Mouse (Mus musculus) hindbrain, embryonic 16.5 days (tissue): ENCODE measurements around the gene Smg6. TPM values are rescaled to one million over a fixed set of nuclear protein-coding genes. Genes with fewer than 3 reads are reported as not detected.

ENCODE experiments used
- ATAC-seq: fragments of 200-750 bp; cut with Nextera tagmentation; 2 replicates; pipeline ENCODE4 v1.8.0; 2017; ENCODE audit warnings: moderate TSS enrichment, moderate library complexity
- H3K27ac ChIP-seq: fragments of 300-500 bp; sonication (generic); 2 replicates; pipeline ENCODE4 v1.5.1; 2014; ENCODE audit warnings: low read depth, mild to moderate bottlenecking, control low read depth, low read length, moderate library complexity
- H3K27me3 ChIP-seq: fragments of 300-500 bp; sonication (generic); replicated peaks from 2 replicates; pipeline ENCODE4 v1.6.1; 2014; ENCODE audit warnings: low read length; ENCODE audit not compliant: control insufficient read depth, insufficient read depth
- H3K36me3 ChIP-seq: fragments of 300-500 bp; sonication (generic); 2 replicates; pipeline ENCODE4 v1.6.1; 2014; ENCODE audit warnings: mild to moderate bottlenecking, low read length, moderate library complexity, mixed read lengths; ENCODE audit not compliant: control insufficient read depth, insufficient read depth
- H3K4me1 ChIP-seq: fragments of 300-500 bp; sonication (generic); 2 replicates; pipeline ENCODE4 v1.6.1; 2014; ENCODE audit warnings: low read depth, low read length; ENCODE audit not compliant: control insufficient read depth, insufficient read depth
- H3K4me2 ChIP-seq: fragments of 300-500 bp; sonication (generic); 2 replicates; pipeline ENCODE4 v1.6.1; 2014; ENCODE audit warnings: mild to moderate bottlenecking, low read length, control low read depth, moderate library complexity
- H3K4me3 ChIP-seq: fragments of 300-500 bp; sonication (generic); 2 replicates; pipeline ENCODE4 v1.5.1; 2014; ENCODE audit warnings: mild to moderate bottlenecking, low read length, control low read depth, moderate library complexity
- H3K9ac ChIP-seq: fragments of 300-500 bp; sonication (generic); 2 replicates; pipeline ENCODE4 v1.6.1; 2014; ENCODE audit warnings: low read depth, mild to moderate bottlenecking, control low read depth, low read length, moderate library complexity
- H3K9me3 ChIP-seq: fragments of 300-500 bp; sonication (generic); 2 replicates; pipeline ENCODE4 v1.6.1; 2014; ENCODE audit warnings: mild to moderate bottlenecking, low read length, moderate library complexity; ENCODE audit not compliant: control insufficient read depth
- WGBS: fragments of 180-500 bp; shearing (Covaris S2); extraction: QIAGEN DNeasy Blood & Tissue Kit; methylation state at CpG from one replicate; pipeline ENCODE4 v1.1.7; 2014; 5-methylcytosine and 5-hydroxymethylcytosine counted together
- polyA plus RNA-seq: library from polyadenylated mRNA; unstranded; fragments of >200 nt; fragmentation: Nextera tagmentation; extraction: Ambion mirVana; gene quantifications from 2 replicates; pipeline ENCODE4 v1.2.1, GENCODE M21; 2015

Gene Smg6
- polyA plus RNA-seq, 1 experiment from 2014 or later, result 11.6 TPM

GRCm38 (mm10) chr11:74959501-74959900 is 33.9 kb downstream of the Smg6 start:
- Histone ChIP-seq H3K4me1 (no peaks in the 10 kb centered on the region), H3K27me3 (no peaks in the 10 kb centered on the region), H3K9me3 (no peaks in the 10 kb centered on the region), H3K4me2 (no peak overlapping the region), H3K27ac (no peak overlapping the region), H3K36me3 (no peaks in the 10 kb centered on the region), H3K9ac (no peak overlapping the region), H3K4me3 (no peak overlapping the region)
- ATAC-seq, result no peak
- 86% methylated on average over 2 of the region's 2 CpGs for WGBS

GRCm38 (mm10) chr11:74960031-74960551 is 34.5 kb downstream of the Smg6 start:
- Histone ChIP-seq H3K4me1 (no peaks in the 10 kb centered on the region), H3K9ac (no peak overlapping the region), H3K36me3 (no peaks in the 10 kb centered on the region), H3K4me2 (no peak overlapping the region), H3K27me3 (no peaks in the 10 kb centered on the region), H3K9me3 (no peaks in the 10 kb centered on the region), H3K4me3 (no peak overlapping the region), H3K27ac (no peak overlapping the region)
- ATAC-seq, result no peak
- 94% methylated on average over 9 of the region's 9 CpGs for WGBS

- H3K4me1 ChIP-seq, result no peaks in the 10 kb centered on the region
- no peak overlapping the region for H3K4me2 ChIP-seq
- no peak overlapping the region for H3K9ac ChIP-seq
- no peaks in the 10 kb centered on the region for H3K27me3 ChIP-seq
- no peak for ATAC-seq
- no peaks in the 10 kb centered on the region for H3K36me3 ChIP-seq
- no peak overlapping the region for H3K4me3 ChIP-seq
- H3K9me3 ChIP-seq, result no peaks in the 10 kb centered on the region
- no peak overlapping the region for H3K27ac ChIP-seq
Observed at GRCm38 (mm10) chr11:74961953-74962352, 36.3 kb downstream of the Smg6 start.

GRCm38 (mm10) chr11:74962846-74963407 is 37.3 kb downstream of the Smg6 start:
- no peaks in the 10 kb centered on the region for H3K27me3 ChIP-seq
- no peak overlapping the region for H3K4me2 ChIP-seq
- no peak overlapping the region for H3K4me3 ChIP-seq
- H3K36me3 ChIP-seq, result no peaks in the 10 kb centered on the region
- no peaks in the 10 kb centered on the region for H3K4me1 ChIP-seq
- WGBS, result 63% methylated on average over 2 of the region's 2 CpGs
- no peak for ATAC-seq
- no peak overlapping the region for H3K9ac ChIP-seq
- H3K9me3 ChIP-seq, result no peaks in the 10 kb centered on the region
- no peak overlapping the region for H3K27ac ChIP-seq

- Histone ChIP-seq H3K27me3 (no peaks in the 10 kb centered on the region), H3K4me1 (no peaks in the 10 kb centered on the region), H3K9ac (no peak overlapping the region), H3K27ac (no peak overlapping the region), H3K36me3 (no peaks in the 10 kb centered on the region), H3K4me3 (no peak overlapping the region), H3K9me3 (no peaks in the 10 kb centered on the region), H3K4me2 (no peak overlapping the region)
- no peak for ATAC-seq
- WGBS, result 93% methylated on average over 3 of the region's 3 CpGs
Observed at GRCm38 (mm10) chr11:74965516-74965915, 39.9 kb downstream of the Smg6 start.

GRCm38 (mm10) chr11:74973290-74974157 is 47.9 kb downstream of the Smg6 start:
- WGBS, result 80% methylated on average over 7 of the region's 7 CpGs

GRCm38 (mm10) chr11:74974615-74975014 is 49.0 kb downstream of the Smg6 start:
- H3K9me3 ChIP-seq, result no peaks in the 10 kb centered on the region
- H3K4me1 ChIP-seq, result no peaks in the 10 kb centered on the region
- H3K4me3 ChIP-seq, result no peak overlapping the region
- H3K27me3 ChIP-seq, result no peaks in the 10 kb centered on the region
- no peak overlapping the region for H3K4me2 ChIP-seq
- H3K36me3 ChIP-seq, result no peaks in the 10 kb centered on the region
- no peak overlapping the region for H3K9ac ChIP-seq
- no peak overlapping the region for H3K27ac ChIP-seq
- ATAC-seq, result no peak

More at GRCm38 (mm10) chr11:74973290-74974157, 47.9 kb downstream of the Smg6 start:
- no peak overlapping the region for H3K27ac ChIP-seq
- ATAC-seq, result no peak
- no peaks in the 10 kb centered on the region for H3K27me3 ChIP-seq
- H3K4me2 ChIP-seq, result no peak overlapping the region
- H3K9ac ChIP-seq, result no peak overlapping the region
- no peaks in the 10 kb centered on the region for H3K36me3 ChIP-seq
- no peaks in the 10 kb centered on the region for H3K4me1 ChIP-seq
- H3K9me3 ChIP-seq, result no peaks in the 10 kb centered on the region
- no peak overlapping the region for H3K4me3 ChIP-seq

GRCm38 (mm10) chr11:74976835-74977687 is 51.4 kb downstream of the Smg6 start:
- no peaks in the 10 kb centered on the region for H3K27me3 ChIP-seq
- H3K9ac ChIP-seq, result no peak overlapping the region
- no peak overlapping the region for H3K27ac ChIP-seq
- H3K36me3 ChIP-seq, result peaks cover 2% of the 10 kb centered on the region; the same call in 1 of the 2 replicates
- 89% methylated on average over 3 of the region's 3 CpGs for WGBS
- H3K9me3 ChIP-seq, result no peaks in the 10 kb centered on the region
- ATAC-seq, result no peak
- no peaks in the 10 kb centered on the region for H3K4me1 ChIP-seq
- no peak overlapping the region for H3K4me3 ChIP-seq
- H3K4me2 ChIP-seq, result no peak overlapping the region

- Histone ChIP-seq H3K4me1 (no peaks in the 10 kb centered on the region), H3K4me2 (no peak overlapping the region), H3K4me3 (no peak overlapping the region), H3K9me3 (no peaks in the 10 kb centered on the region), H3K36me3 (peaks cover 4% of the 10 kb centered on the region), H3K27ac (no peak overlapping the region), H3K27me3 (no peaks in the 10 kb centered on the region), H3K9ac (no peak overlapping the region)
- WGBS, result 40% methylated on average over 2 of the region's 2 CpGs
- ATAC-seq, result 0 out of 2 replicates have a peak, but pooled peaks have one; percentile 30
Observed at GRCm38 (mm10) chr11:74981464-74981863, 55.8 kb downstream of the Smg6 start.
